Mouse (Mus musculus) ES-Bruce4 (cell line): Measurements from ENCODE around the gene Pik3cg.

Experiments used
- CTCF ChIP-seq: IDR thresholded peaks from one replicate; pipeline ENCODE4 v1.8.1; 2011; ENCODE audit warnings: low read depth, low read length
- POLR2A ChIP-seq: IDR thresholded peaks from one replicate; pipeline ENCODE4 v1.8.1; 2011; ENCODE audit warnings: low read length; ENCODE audit not compliant: insufficient read depth

DNA sequence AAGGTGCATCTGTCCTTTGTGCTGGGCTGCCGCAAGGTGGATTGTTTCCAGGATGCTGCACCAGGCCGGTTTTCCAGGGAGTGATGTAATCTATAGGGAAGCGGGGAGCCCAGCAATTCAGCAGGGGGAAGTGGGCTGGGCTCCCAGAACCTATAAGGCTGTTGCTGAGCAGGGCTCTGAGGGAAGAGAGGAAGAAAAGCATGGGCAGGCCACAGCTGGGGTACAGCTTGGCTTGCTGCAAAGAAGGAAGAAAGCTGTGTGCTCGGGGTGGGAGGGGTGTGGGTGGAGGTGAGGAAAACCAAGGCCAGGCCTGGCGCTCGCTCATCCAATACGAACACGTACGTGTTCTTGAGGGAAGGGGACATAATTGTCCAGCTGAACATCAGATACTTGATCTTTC, 70.1 kb downstream of the Pik3cg start:
- TF ChIP-seq POLR2A (no peak), CTCF (no peak)
